Mouse (Mus musculus) C2C12 (cell line): Measurements from ENCODE around the gene Rufy4. TPM values are rescaled to one million over a fixed set of nuclear protein-coding genes. Genes with fewer than 3 reads are reported as not detected.

ENCODE experiments used
- H3K27me3 ChIP-seq: one replicate; pipeline ENCODE4 v1.6.1; 2011; ENCODE audit not compliant: control insufficient read depth, insufficient read depth, insufficient read length
- H3K36me3 ChIP-seq: one replicate; pipeline ENCODE4 v1.6.1; 2011; ENCODE audit not compliant: control insufficient read depth, insufficient read depth
- H3K4me3 ChIP-seq: one replicate; pipeline ENCODE4 v1.5.1; 2011; ENCODE audit warnings: mild to moderate bottlenecking, control low read depth; ENCODE audit not compliant: poor library complexity, insufficient read depth, severe bottlenecking
- H3K79me2 ChIP-seq: one replicate; pipeline ENCODE4 v1.6.1; 2011; ENCODE audit not compliant: control insufficient read depth, insufficient read depth
- H3K79me3 ChIP-seq: one replicate; pipeline ENCODE4 v1.6.1; 2011; ENCODE audit warnings: low read depth, control low read depth
- H3ac ChIP-seq: one replicate; pipeline ENCODE3; 2011; ENCODE audit warnings: low read depth; ENCODE audit not compliant: control insufficient read depth, insufficient read length
- CEBPB ChIP-seq: IDR thresholded peaks from one replicate; pipeline ENCODE4 v1.6.1; 2011; ENCODE audit warnings: low read depth, mild to moderate bottlenecking, control low read depth, moderate library complexity
- CTCF ChIP-seq: IDR thresholded peaks from one replicate; pipeline ENCODE4 v1.5.1; 2011; ENCODE audit not compliant: control insufficient read depth, insufficient read depth, insufficient read length
- FOSL1 ChIP-seq: IDR thresholded peaks from one replicate; pipeline ENCODE4 v1.8.0; 2011; ENCODE audit warnings: mild to moderate bottlenecking, low read length; ENCODE audit not compliant: poor library complexity, insufficient read depth, severe bottlenecking
- MAX ChIP-seq: IDR thresholded peaks from one replicate; pipeline ENCODE4 v1.6.1; 2011; ENCODE audit warnings: mild to moderate bottlenecking, control low read depth
- MYOD1 ChIP-seq: IDR thresholded peaks from one replicate; pipeline ENCODE4 v1.6.1; 2011; ENCODE audit warnings: low read depth; ENCODE audit not compliant: control insufficient read depth, insufficient read length
- MYOG ChIP-seq: IDR thresholded peaks from one replicate; pipeline ENCODE4 v1.6.1; 2011; ENCODE audit not compliant: control insufficient read depth, insufficient read length; ENCODE audit errors: extremely low read depth
- USF1 ChIP-seq: IDR thresholded peaks from one replicate; pipeline ENCODE4 v1.6.1; 2011; ENCODE audit warnings: low read depth, mild to moderate bottlenecking, control low read depth, moderate library complexity
- polyA plus RNA-seq: library from polyadenylated mRNA; unstranded; fragments of >200 nt; fragmentation: generic; extraction: Trizol; gene quantifications from one replicate; pipeline ENCODE4 v1.2.1, GENCODE M21; 2012; ENCODE audit warnings: missing spikeins

Rufy4 gene
- polyA plus RNA-seq, 1 experiment, result 0.05 TPM

GRCm38 (mm10) chr1:74084752-74085151 is 40.6 kb upstream of the Rufy4 start:
- H3K79me2 ChIP-seq, result no peaks in the 10 kb centered on the region
- no peaks in the 10 kb centered on the region for H3K79me3 ChIP-seq
- H3K4me3 ChIP-seq, result no peak overlapping the region
- H3ac ChIP-seq, result no peak overlapping the region
- TF ChIP-seq CTCF, result no peak
- no peaks in the 10 kb centered on the region for H3K27me3 ChIP-seq
- no peaks in the 10 kb centered on the region for H3K36me3 ChIP-seq

GRCm38 (mm10) chr1:74085566-74085965 is 39.8 kb upstream of the Rufy4 start:
- Histone ChIP-seq H3K79me3 (no peaks in the 10 kb centered on the region), H3K36me3 (no peaks in the 10 kb centered on the region), H3ac (no peak overlapping the region), H3K79me2 (no peaks in the 10 kb centered on the region), H3K27me3 (no peaks in the 10 kb centered on the region), H3K4me3 (no peak overlapping the region)
- TF ChIP-seq MYOD1 (no peak), CEBPB (no peak), USF1 (no peak), MAX (no peak), MYOG (no peak), FOSL1 (no peak), CTCF (no peak)

GRCm38 (mm10) chr1:74088569-74088968 is 36.8 kb upstream of the Rufy4 start:
- Histone ChIP-seq H3K36me3 (no peaks in the 10 kb centered on the region), H3K79me3 (no peaks in the 10 kb centered on the region), H3K27me3 (no peaks in the 10 kb centered on the region), H3K79me2 (no peaks in the 10 kb centered on the region), H3K4me3 (no peak overlapping the region), H3ac (no peak overlapping the region)
- TF ChIP-seq MYOD1 (no peak), CEBPB (no peak), FOSL1 (no peak), MYOG (no peak), USF1 (no peak), MAX (no peak), CTCF (no peak)

- H3K79me2 ChIP-seq, result no peaks in the 10 kb centered on the region
- no peaks in the 10 kb centered on the region for H3K79me3 ChIP-seq
- H3K36me3 ChIP-seq, result no peaks in the 10 kb centered on the region
- no peaks in the 10 kb centered on the region for H3K27me3 ChIP-seq
- TF ChIP-seq MYOG (no peak), CEBPB (no peak), MAX (no peak), CTCF (no peak), MYOD1 (no peak), FOSL1 (no peak), USF1 (no peak)
- no peak overlapping the region for H3K4me3 ChIP-seq
- no peak overlapping the region for H3ac ChIP-seq
Observed at GRCm38 (mm10) chr1:74090329-74090728, 35.0 kb upstream of the Rufy4 start.

GRCm38 (mm10) chr1:74091138-74091537 is 34.2 kb upstream of the Rufy4 start:
- Histone ChIP-seq H3K79me2 (no peaks in the 10 kb centered on the region), H3K27me3 (no peaks in the 10 kb centered on the region), H3K4me3 (no peak overlapping the region), H3K79me3 (no peaks in the 10 kb centered on the region), H3ac (no peak overlapping the region), H3K36me3 (no peaks in the 10 kb centered on the region)
- TF ChIP-seq CEBPB, result no peak
- TF ChIP-seq CTCF, result no peak
- TF ChIP-seq MYOD1, result no peak
- no peak for TF ChIP-seq USF1
- no peak for TF ChIP-seq MAX
- no peak for TF ChIP-seq MYOG
- no peak for TF ChIP-seq FOSL1

- no peaks in the 10 kb centered on the region for H3K79me2 ChIP-seq
- H3K4me3 ChIP-seq, result no peak overlapping the region
Observed at GRCm38 (mm10) chr1:74091611-74092224, 33.6 kb upstream of the Rufy4 start.

More at GRCm38 (mm10) chr1:74091611-74092224, 33.6 kb upstream of the Rufy4 start:
- no peaks in the 10 kb centered on the region for H3K27me3 ChIP-seq
- H3K36me3 ChIP-seq, result no peaks in the 10 kb centered on the region
- TF ChIP-seq USF1 (no peak), CTCF (no peak), CEBPB (no peak), FOSL1 (no peak), MYOD1 (no peak), MYOG (no peak), MAX (no peak)
- H3K79me3 ChIP-seq, result no peaks in the 10 kb centered on the region
- no peak overlapping the region for H3ac ChIP-seq
